Mouse (Mus musculus) c-Kit-positive CD71-positive TER-119-negative erythroid progenitor cells, embryonic 14.5 days (primary cell): ENCODE measurements around the gene Zfp108.
"Not testable (repeated sequence)": the region's sequence is repeated elsewhere in the genome, so short reads cannot be mapped to it uniquely, and the experiment has no call there.

Experiments used
- DNase-seq: peaks from one replicate; pipeline ENCODE4 v3.0.0-alpha.2; 2013; ENCODE audit warnings: low read depth

Zfp108 gene

DNA sequence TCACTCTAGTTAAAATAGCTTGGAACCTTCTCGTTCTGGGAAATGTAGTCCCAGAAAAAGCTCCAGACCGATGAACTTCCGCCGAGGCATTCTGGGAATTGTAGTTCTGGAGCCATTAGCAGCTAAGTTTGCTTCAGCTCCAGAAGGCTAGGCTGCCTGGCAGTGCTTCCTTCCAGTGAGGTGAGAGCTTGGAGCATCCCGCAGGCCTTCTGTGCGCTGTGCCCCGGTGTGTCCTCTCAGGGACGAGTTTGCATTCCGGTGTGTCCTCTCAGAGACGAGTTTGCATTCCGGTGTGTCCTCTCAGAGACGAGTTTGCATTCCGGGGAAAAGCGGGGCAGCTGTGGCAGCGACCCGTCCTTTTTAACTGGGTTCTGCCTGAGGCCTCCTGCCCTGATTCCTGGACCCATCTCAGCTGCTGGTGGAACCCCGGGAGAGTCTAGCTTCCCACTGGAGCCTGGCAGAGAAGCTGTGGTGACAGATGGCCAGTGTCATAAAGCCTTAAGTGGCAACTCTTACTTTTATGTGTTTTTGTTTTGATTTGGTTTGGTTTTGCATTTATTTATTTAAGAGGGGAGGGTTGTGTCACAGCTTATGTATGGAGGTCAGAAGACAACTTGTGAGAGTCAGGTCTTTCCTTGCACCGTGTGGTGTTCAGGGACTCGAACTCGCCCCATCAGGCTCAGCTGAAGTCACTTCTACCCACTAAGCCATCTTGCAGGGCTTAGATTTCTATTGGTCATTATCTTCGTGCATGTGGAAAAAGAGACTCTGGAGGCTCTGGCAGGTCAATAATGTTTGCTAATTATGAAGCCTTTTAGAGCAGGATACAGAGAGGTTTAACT is at the start of gene Zfp108:
Zfp108 (plus strand) TSS at position 162 of the 842 bp plus-strand sequence.
- DNase-seq, result peak; percentile 57

DNA sequence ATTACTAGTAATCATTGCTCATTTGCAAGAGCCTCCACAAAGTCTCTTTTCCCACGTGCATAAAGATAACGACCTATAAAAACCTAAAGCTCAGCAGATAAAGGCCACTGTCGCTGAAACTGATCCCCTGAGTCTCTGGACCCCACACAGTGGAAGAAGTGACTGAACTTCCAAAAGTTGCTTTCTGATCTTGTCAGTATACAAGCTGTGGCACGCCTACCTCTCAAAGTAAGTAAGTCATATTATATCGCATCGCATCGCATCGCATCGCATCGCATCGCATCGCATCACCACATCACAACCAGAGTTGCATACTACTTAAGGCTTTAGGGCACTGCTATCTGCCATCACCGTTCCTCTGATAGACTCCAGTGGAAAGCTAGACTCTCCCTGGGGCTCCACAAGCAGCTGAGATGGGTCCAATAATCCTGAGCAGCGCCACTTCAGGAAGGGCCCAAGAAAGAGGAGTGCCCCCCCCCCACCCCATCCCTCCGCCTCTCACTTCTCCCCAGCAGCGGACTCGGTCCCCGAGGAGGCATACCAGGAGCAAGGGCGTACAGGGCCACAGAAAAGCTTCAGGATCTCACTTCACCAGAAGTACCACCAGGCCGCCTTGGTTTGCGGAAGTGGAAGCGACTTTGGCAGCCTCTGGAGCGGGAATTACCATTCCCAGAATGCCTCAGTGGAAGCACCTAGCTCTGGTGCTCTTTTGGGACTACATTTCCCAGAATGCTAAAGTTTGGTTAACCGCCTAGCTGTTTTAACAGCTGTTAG is 46.9 kb upstream of the Zfp108 start:
- peak; percentile 13 for DNase-seq

DNA sequence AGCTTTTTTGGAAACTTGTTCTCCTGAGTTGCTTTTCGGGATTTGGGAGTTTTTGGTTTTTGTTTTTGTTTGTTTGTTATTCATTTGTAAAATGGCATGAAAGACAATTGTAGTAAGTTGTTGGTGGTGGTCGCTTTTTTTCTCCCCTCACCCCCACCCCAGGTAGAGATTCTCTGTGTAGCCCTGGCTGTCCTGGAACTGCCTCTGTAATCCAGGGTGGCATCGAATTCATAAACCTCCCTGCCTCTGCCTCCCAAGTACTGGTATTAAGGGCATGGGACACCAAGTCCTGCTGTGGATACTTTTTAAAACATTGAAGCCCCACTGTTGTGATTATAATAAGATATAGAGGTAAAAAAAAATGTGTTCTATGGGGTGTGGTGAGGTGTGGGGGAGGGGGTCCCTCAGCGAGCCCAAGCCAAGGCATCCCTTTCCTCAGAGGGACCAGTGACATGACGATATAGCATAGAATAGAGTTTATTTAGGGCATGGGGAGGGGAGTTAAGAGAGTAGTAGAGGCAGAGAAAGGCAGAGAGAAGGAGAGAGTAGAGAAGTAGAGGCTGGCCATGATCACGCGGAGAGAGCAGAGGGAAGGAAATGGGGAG is 46.2 kb upstream of the Zfp108 start:
- no peak for DNase-seq

DNA sequence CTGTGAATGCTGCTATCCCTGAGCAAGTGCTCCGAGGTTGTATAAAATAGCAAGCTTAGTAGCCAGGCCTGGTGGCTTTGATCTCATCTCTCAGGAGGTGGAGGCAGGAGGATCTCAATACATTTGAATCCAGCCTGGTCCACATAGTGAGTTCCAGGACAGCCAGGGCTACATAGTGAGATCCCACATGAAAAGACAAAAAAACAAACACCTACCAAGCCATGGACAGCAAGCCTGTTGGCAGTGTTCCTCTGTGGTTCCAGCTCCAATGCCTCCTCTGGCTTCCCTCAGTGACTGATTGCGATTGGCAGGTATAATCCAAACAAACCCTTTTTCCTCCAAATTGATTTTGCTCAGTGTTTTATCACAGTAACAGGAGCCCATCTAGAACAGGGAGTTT is 44.3 kb upstream of the Zfp108 start:
- no peak for DNase-seq

DNA sequence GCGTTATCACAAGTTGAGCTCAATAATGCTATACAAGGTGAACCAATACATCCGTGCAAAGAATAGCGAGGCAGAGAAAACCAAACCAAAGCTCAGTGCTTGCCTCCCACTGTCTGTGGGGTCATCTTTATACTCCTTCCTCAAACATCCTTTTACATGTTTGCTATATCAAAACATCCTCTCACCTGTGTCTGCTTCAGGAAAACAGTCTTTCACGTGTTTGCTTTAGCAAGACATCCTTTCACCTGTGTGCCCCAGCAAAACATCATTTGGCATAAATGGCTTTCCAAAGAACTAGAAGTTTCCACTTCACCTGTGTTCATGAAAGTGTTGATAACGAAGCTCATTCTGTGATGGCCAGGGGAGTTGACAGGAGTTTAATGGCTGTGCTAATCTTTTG is 43.3 kb upstream of the Zfp108 start, which contains the start of gene Zfp111:
Zfp111 (minus strand) TSS at position 101 of the 400 bp plus-strand sequence.
- no peak for DNase-seq

DNA sequence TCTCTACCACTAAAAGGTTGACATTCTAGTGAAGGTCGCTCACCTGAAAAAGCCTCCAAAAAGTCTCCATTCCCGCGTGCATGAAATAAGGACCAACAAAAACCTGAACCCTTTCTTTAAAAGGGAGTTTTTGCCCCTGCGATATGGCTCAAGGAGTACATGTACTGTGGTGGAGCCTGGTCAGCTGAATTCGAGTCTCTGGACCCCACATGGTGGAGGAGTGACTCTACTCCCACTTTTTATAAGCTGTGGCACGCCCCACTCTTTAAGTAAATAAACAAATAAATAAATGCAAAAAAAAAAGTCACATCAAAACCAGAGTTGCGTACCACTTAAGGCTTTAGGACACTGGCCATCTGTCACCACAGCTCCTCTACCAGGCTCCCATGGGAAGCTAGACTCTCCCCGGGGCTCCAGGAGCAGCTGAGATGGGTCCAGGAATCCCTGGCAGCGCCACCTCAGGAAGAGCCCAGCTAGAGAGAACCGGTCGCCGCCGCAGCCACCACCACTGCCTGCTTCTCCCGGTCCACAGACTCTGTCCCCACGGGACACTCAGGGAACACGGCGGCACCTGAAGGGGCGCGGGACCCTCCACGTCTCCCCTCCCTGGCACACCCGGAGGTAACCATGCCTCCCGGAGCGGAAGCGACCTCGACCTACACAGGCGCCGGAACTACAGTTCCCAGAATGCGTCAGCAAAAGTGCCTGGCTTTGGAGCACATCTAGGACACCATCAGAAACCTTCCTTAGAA is 17.4 kb upstream of the Zfp108 start, which contains the start of gene Zfp109:
Zfp109 (minus strand) TSS at position 521 of the 752 bp plus-strand sequence.
- peak; percentile 46 for DNase-seq

DNA sequence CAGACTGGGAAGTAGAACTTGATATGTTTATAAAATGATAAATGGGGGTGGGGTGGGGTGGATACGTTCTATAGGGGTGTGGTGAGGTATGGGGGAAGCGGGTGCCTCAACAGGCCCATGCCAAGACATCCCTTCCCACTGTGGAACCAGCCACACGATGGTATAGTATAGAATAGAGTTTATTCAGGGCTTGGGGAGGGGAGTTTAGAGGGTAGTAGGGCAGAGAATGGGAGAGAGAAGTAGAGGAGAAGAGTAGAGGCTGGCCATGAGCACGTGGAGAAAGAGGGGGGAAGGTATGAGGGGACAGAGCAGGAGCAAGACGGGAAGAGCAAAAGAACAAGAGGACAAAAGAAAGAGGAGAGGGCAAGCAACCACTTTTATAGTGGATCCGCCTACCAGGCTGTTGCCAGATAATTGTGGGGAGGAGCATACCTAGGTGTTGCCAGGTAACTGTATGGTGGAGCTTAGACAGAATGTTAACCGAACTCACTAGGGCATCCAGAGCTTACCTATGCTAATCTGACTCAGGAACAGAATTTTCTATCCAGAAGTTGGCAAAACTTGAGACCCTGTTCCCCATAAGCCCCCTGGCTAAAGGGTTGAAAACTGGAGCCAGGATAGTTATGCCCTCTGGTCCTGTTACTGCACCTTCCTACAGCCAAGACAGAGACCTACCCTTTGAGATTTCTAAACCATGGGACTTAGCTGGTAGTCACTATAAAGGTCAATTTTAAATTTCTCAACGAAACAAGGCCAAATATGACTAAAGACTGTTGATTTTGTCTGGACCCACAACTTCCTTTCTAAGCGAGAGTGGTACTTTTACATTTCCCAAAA is 597 bp upstream of the Zfp108 start:
- no peak for DNase-seq

DNA sequence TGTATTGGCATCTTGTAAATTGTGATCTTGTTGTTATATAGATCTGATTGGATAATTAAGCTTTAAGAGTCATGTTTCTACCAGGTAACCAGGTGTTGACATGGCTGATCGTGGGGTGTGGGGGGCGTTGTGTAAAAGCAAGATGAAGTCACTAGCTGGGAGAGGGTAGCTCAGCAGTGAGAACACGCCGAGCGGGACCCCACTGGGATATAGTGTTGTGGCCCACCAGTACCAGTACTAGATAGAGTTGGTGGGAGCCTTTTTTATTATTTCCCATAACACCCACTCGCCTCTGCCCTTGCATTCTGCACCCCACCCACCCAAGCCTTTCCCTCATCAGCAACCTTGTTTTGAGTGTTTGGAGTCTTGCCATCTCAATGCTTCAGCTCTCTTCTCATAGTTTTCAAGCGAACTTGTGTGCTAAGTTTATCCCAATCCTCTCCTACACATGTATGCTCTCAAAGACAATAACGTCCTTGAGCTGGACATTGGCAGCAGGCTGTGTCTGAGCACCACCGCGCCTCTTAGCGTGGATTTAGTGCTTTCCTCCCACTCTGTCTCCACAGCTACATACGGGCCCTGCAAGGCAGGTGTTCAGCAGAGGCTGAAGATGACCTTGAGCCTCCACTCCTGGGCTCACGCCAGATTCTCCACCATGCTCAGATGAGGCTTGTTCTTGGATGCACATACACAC is 4.9 kb downstream of the Zfp108 start:
- DNase-seq, result no peak

DNA sequence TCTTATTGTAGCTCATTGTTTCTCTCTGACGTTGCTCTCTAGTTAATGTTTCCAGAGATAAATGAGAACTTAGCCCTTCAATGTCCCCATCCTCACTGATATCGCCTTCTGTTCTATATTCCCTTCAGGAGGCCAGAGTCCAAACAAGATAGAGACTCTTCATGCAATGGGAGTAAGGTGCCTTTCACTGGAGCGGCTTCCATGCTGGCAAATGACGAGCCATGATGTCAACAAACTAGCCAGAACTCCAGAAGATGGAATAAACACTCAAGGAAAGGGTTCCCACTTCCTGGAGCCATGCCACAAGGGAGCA is 5.4 kb downstream of the Zfp108 start:
- DNase-seq, result no peak

DNA sequence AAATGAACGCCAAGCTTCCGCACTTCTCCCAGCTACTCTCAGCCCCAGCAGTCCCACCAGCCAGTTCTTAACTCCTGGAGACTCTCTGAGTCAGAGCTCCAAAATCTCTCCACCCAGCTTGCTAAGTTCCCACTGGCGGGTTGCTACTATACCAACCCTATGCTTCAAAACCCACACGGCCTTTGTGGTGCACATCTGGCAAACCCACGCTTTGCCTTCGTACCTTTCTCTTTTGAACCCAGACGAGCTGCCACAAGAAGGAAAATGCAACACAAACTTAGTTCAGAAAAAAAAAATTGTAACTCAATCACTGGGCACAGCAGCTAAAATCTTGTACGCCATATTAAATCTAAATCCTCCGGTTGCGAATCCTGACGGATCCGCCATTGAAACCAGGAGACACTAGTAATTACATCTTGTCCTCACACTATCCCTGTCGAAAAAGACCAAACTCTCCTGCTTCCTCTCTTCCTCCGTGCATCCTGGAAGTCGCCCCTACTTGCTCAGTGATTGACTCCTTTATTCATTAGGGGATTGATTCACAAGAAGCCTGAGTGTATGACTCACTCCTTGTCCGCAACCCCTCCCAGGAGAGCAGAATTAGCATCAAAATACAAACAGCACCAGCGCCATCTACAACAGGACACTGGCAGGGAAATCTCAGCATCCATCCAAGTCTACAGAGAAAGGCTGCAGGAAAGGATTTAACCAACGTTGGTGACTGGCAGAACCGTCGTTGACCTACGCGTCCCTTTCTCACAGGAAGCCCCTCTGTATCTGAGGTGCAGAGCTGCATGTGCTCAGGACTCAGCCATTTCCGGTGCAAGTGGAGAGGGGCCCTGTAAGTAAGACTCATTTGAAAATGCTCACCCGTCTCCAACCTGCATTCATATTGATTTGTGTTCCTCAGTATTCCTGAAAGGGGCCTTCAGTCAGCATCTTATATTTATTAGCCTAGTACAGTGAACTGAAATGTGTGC is 13.9 kb downstream of the Zfp108 start:
- no peak for DNase-seq

DNA sequence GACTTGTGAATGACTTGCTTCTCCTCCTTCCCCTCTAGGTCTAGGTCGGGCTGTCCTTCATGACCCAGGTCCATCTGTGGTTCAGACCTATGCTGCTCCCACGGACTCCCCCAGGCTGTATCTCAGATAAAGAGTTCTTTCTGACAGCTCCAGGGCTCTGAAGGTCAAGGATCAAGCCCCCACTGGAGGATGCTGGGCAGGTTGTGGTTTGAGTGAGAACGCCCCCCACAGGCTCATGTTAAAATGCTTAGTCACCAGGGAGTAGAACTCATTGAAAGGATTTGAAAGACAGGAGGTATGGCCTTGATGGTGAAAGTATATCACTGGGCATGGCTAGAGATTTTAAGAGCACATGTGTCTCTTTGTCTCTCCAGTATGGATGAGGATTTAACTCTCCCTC is 14.7 kb downstream of the Zfp108 start:
- no peak for DNase-seq

DNA sequence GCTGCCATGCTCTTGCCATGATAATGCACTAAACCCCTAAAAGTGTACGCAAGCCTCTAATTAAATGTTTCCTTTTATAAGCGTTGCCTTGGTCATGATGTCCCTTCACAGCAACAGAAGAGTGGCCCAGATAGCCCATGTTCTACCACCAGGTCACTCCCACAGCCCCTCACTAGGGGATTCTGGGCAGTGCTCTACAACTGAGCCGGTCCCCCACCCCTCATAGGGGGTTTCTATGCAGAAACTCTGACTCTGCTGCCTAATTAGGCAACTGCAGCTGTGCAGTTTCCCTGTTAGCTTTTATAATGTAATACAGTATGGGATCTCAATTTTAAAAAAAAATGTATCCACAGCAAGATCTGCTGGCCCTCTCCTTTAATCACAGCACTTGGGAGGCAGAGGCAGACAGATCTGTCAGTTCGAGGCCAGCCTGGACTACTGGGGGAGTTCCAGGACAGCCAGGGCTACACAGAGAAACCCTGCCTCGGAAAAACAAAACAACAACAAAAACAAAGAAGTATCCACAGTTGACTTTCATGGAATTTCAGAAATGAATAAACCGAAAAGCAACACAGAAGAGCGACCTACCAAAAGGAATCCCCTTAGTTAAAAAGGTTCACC is 15.2 kb downstream of the Zfp108 start:
- DNase-seq, result no peak

DNA sequence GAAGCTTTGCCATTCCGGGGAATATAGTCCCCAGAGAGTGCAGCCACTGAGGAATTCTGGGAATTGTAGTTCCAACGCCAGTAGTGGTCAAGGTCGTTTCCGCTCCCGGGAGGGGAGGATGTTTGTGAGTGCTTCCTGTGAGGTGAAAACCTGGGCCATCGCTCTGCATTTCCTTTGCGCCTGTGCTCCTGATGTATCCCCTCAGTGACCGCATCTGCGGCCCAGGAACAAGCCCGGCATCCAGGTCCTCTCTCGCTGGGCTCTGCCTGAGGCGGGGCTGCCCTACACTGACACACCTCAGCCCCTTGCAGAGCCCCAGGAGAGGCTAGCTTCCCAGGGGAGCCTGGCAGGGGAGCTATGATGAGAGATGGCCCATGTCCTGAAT is 15.7 kb downstream of the Zfp108 start, which contains the start of gene Zfp93:
Zfp93 (plus strand) TSS at position 133 of the 385 bp plus-strand sequence.
- DNase-seq, result peak; percentile 50

DNA sequence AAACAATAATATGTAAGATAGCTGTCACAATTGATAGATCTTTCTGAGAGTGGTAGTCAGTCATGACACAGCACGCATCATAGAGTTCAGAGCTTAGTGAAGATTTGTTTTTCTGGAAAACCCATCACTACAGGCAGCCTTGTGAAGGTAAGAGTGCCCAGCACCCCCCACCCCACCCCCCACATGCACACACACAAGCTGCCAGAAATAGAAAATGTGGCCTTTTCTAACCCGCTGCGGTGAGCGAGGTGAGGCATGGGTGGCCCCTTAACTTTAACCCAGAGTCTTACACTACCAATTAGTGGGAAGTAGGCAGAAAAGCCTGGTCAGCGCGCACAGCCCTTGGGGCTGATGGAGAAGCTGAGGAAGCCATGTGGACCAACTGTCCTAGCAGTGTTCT is 16.6 kb downstream of the Zfp108 start:
- no peak for DNase-seq

DNA sequence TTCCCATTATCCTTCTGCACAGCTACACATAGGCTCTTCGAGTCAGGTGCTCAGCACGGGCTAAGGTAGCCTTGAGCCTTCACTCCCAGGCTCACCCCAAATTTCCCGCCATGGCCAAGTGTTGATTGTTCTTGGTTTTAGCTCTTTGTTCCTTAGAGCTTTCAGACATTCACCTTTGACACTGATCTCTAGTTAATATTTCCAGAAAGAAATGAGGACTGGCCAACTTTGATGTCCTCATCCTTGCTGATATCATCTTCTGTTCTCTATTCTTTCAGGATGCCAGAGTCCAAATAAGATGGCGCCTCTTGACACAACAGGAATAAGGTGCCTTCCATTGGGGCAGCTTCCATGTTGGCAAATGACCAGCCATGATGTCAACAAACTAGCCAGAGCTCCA is 19.9 kb downstream of the Zfp108 start:
- DNase-seq, result no peak

DNA sequence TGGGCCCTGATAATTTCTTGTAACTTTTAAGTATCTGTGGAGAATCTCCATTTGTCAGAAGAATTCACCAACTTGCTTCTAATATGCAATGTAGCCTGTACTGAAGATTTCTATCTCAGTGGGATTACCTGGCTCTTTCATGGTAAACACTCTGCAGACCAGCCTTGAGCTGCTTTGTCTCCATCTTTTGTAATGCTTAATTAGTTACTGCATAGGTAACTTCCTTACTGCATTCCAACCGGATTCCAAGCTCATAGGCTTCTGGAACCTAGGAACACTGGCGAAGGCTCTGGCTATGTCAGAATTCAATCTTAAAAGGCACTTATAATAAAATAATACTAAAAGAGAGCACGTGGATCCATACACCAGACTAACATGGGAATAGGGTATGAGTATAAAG is 24.2 kb downstream of the Zfp108 start:
- DNase-seq, result not testable (repeated sequence)

DNA sequence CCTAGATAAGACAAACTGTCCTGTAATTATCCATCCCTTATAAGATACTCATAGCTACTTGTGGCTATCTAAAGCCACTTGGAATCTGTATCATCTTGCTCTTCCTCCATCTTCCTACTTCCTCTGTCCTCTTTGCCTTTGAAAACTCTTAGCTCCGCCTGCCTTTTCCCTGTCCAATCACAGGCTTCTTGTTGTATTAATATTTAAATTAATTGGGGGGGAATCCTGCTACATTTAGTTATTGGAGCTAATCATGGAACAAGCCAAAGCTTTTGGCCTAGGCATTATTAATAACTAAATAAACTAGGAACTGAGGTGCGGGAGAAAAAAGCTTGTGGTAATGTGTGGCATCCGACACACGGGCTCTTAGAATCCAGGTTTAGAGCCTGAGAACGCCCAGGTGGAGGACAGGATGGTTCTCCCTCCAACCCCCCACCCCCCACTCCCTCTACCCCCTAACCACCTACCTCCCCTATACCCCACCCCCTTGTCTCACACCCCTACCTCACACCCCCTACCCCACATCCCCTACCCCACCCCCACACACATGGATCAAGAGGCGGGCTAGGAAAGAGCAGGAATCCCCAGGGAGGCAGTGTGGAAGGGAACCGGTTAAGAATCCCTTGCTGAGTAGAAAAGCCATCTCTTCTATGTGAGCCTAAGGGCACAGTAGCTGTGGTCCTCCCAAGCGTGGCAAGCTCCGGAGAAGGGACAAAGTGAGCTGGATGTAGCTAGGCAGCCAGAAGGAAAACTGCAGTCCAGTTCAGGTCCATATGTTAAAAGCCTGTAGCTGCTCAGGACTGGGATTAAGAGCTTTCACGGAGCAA is 25.6 kb downstream of the Zfp108 start:
- DNase-seq, result no peak

DNA sequence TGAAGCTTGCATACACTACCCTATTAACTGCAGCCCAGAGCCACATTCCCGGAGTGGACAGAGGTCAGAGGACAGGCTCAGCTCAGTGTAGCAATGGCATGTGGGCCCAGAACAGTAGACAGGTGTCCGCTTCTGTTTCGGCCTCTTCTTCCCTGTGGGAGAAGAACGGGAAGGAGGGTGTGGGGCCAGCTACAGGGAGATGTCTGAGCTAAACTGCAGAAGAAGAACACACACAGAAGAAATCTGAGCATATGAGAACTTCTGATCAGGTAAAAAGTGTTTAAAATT is 26.2 kb downstream of the Zfp108 start:
- DNase-seq, result no peak
